ENCODE assay signal across 8 mouse cellular contexts in genomic region chr12:101912626-101913490, GRCm38 (mm10). TPM values are rescaled to one million over a fixed set of nuclear protein-coding genes. Genes with fewer than 3 reads are reported as not detected.
DNase-seq lines count a peak whose midpoint lies in the region; ATAC-seq lines count a peak whose summit lies in the region.

Gene Trip11, minus strand, starts transcription at chr12:101913267.

- no peaks in the 10 kb centered on the region for H3K27me3 ChIP-seq in embryonic facial prominence, embryonic 13.5 days
- no peaks in the 10 kb centered on the region for H3K27me3 ChIP-seq in limb, embryonic 12.5 days
- no peaks in the 10 kb centered on the region for H3K27me3 ChIP-seq in midbrain, embryonic 14.5 days (ENCODE audit: control insufficient read depth, insufficient read depth, low read length)

- ATAC-seq in embryonic facial prominence, embryonic 13.5 days (ENCODE audit: insufficient number of reproducible peaks, insufficient read depth, low FRiP score, low TSS enrichment, low read depth), result peak; percentile 94
- peak; percentile 93 for ATAC-seq in limb, embryonic 12.5 days (ENCODE audit: insufficient number of reproducible peaks, insufficient read depth, low FRiP score, low TSS enrichment, low read depth)
- peak; percentile 96 for ATAC-seq in midbrain, embryonic 14.5 days (ENCODE audit: low FRiP score, low TSS enrichment)

- H3K9ac ChIP-seq in embryonic facial prominence, embryonic 13.5 days, result peak within 1 kb of the TSS; percentile 95
- peak within 1 kb of the TSS; percentile 88 for H3K9ac ChIP-seq in limb, embryonic 12.5 days (replicated peaks)
- peak within 1 kb of the TSS; percentile 87 for H3K9ac ChIP-seq in midbrain, embryonic 14.5 days (replicated peaks; ENCODE audit: low read length)

- peaks cover 21% of the 10 kb centered on the region for H3K4me1 ChIP-seq in embryonic facial prominence, embryonic 13.5 days
- peaks cover 12% of the 10 kb centered on the region for H3K4me1 ChIP-seq in limb, embryonic 12.5 days (replicated peaks)
- peaks cover 19% of the 10 kb centered on the region for H3K4me1 ChIP-seq in midbrain, embryonic 14.5 days (ENCODE audit: control insufficient read depth, insufficient read depth, low read length)

- H3K27ac ChIP-seq in embryonic facial prominence, embryonic 13.5 days, result peak within 1 kb of the TSS; percentile 90
- H3K27ac ChIP-seq in limb, embryonic 12.5 days, result peak within 1 kb of the TSS; percentile 91
- H3K27ac ChIP-seq in midbrain, embryonic 14.5 days (replicated peaks; ENCODE audit: low read depth, low read length), result peak within 1 kb of the TSS; percentile 84

- H3K36me3 ChIP-seq in embryonic facial prominence, embryonic 13.5 days, result peaks cover 16% of the 10 kb centered on the region
- H3K36me3 ChIP-seq in limb, embryonic 12.5 days, result peaks cover 15% of the 10 kb centered on the region
- peaks cover 7% of the 10 kb centered on the region for H3K36me3 ChIP-seq in midbrain, embryonic 14.5 days (ENCODE audit: control insufficient read depth, insufficient read depth, low read length)

- WGBS in embryonic facial prominence, embryonic 13.5 days, result under 1% methylated on average over 69 of the region's 69 CpGs
- under 1% methylated on average over 69 of the region's 69 CpGs for WGBS in limb, embryonic 12.5 days
- under 1% methylated on average over 69 of the region's 69 CpGs for WGBS in midbrain, embryonic 14.5 days

- DNase-seq in 416B (ENCODE audit: low read depth), result peak; percentile 89
- DNase-seq in adrenal gland, postnatal 4 days (ENCODE audit: low spot score in 2 of 2), result peak; percentile 64 to 81
- peak; percentile 92 for DNase-seq in heart, adult 8-10 months (ENCODE audit: low spot score)
- DNase-seq in kidney, adult 8-10 months, result peak; percentile 90 to 93
- peak; percentile 95 for DNase-seq in midbrain, embryonic 14.5 days
- peak; percentile 77 for DNase-seq in spleen, adult 12 weeks (ENCODE audit: low spot score)

- H3K9me3 ChIP-seq in embryonic facial prominence, embryonic 13.5 days, result 0 out of 2 replicates have a peak, but pooled peaks cover 4% of the 10 kb centered on the region
- no peaks in the 10 kb centered on the region for H3K9me3 ChIP-seq in limb, embryonic 12.5 days
- H3K9me3 ChIP-seq in midbrain, embryonic 14.5 days (ENCODE audit: control insufficient read depth, low read length), result no peaks in the 10 kb centered on the region

- H3K4me2 ChIP-seq in embryonic facial prominence, embryonic 13.5 days, result peak within 1 kb of the TSS; percentile 74
- peak within 1 kb of the TSS; percentile 74 for H3K4me2 ChIP-seq in limb, embryonic 12.5 days
- peak within 1 kb of the TSS; percentile 83 for H3K4me2 ChIP-seq in midbrain, embryonic 14.5 days (ENCODE audit: low read length)

- peak within 1 kb of the TSS; percentile 74 for H3K4me3 ChIP-seq in embryonic facial prominence, embryonic 13.5 days
- H3K4me3 ChIP-seq in limb, embryonic 12.5 days (replicated peaks), result peak within 1 kb of the TSS; percentile 92
- H3K4me3 ChIP-seq in midbrain, embryonic 14.5 days (replicated peaks; ENCODE audit: low read depth, low read length), result peak within 1 kb of the TSS; percentile 89

RNA-seq across cellular contexts. Expression of gene Trip11, which starts in this region (rescaled TPM):
- 10 to 100 TPM; 32.0 to 36.9 TPM for total RNA-seq in adrenal gland, postnatal 4 days (2021)
- polyA plus RNA-seq in embryonic facial prominence, embryonic 13.5 days (2015; fragmentation: Nextera tagmentation; extraction: Ambion mirVana), result 35.3 and 36.4 TPM in 2 replicates
- total RNA-seq in heart, adult 8-10 months (2022), result 10 to 100 TPM; 33.1 to 40.2 (median 37.6) TPM
- 27.1 and 27.4 TPM in 2 replicates for polyA plus RNA-seq in limb, embryonic 12.5 days (2016; fragmentation: Nextera tagmentation; extraction: Ambion mirVana)
- 22.6 and 24.3 TPM in 2 replicates for polyA plus RNA-seq in midbrain, embryonic 14.5 days (2014; fragmentation: Nextera tagmentation; extraction: Ambion mirVana)

Comparison
In these comparisons a context has a peak if more than half of its experiments do, and no peak if none do; other contexts are left out.
1. Peak in every context shown above with its lines: DNase-seq, ATAC-seq, H3K4me3 ChIP-seq and H3K27ac ChIP-seq.